In genomic region chr5:100236277-100236676, GRCm38 (mm10) we compare ENCODE assay signal across 28 mouse cellular contexts.
DNase-seq lines count a peak whose midpoint lies in the region; ATAC-seq and TF ChIP-seq lines count a peak whose summit lies in the region.
"Had no signal": no experiment of that assay in that cellular context is flagged by ENCODE, and none has a peak within 500 bp of the region (broad histone marks: within the 10 kb centered on the region; RNA-seq: fewer than 3 reads in every experiment).

No protein-coding gene starts in this region.

- H3K9me3 ChIP-seq in MEL (replicated peaks; ENCODE audit: insufficient read depth, low read length) = no peaks in the 10 kb centered on the region
- H3K9me3 ChIP-seq in forebrain, postnatal 0 days (ENCODE audit: low read length) = no peaks in the 10 kb centered on the region
- H3K9me3 ChIP-seq: embryonic facial prominence, embryonic 13.5 days; embryonic facial prominence, embryonic 15.5 days; forebrain, embryonic 12.5 days had no signal

- TF ChIP-seq CTCF in MEL (IDR thresholded peaks at IDR 0.05 in 2 of 3, conservative IDR thresholded peaks at IDR 0.05 in 1 of 3; ENCODE audit: control insufficient read depth in 1 of 3, insufficient read depth in 1 of 3, low read depth in 2 of 3, low read length in 3 of 3, poor library complexity in 1 of 3, severe bottlenecking in 1 of 3) = no peak
- no peak for TF ChIP-seq CTCF in bone marrow, adult 2 months (IDR thresholded peaks at IDR 0.05; ENCODE audit: control insufficient read depth, insufficient read depth, low read length)
- TF ChIP-seq CTCF in forebrain, postnatal 0 days (IDR thresholded peaks at IDR 0.05; ENCODE audit: low read depth) = no peak

- TF ChIP-seq RAD21 in MEL (IDR thresholded peaks at IDR 0.05; ENCODE audit: low read depth, low read length) = no peak

- no peaks in the 10 kb centered on the region for H3K79me2 ChIP-seq in MEL (ENCODE audit: control insufficient read depth, insufficient read depth, low read length, poor library complexity)

- 24% methylated on average over 17 of the region's 17 CpGs for WGBS in bone marrow, adult 2 months
- WGBS in forebrain, postnatal 0 days = 95% methylated on average over 17 of the region's 17 CpGs

- H3K27ac ChIP-seq in MEL (ENCODE audit: control insufficient read depth, low read depth, low read length) = peak overlapping the region; percentile 83
- peak overlapping the region; percentile 39; the same call in 1 of the 2 replicates for H3K27ac ChIP-seq in bone marrow, adult 2 months (ENCODE audit: control insufficient read depth, insufficient read depth, low read depth, low read length, poor library complexity)
- H3K27ac ChIP-seq in forebrain, postnatal 0 days (ENCODE audit: low read depth, low read length) = no peak overlapping the region
- H3K27ac ChIP-seq: embryonic facial prominence, embryonic 13.5 days; embryonic facial prominence, embryonic 15.5 days; forebrain, embryonic 10.5 days; forebrain, embryonic 12.5 days had no signal

- H3K36me3 ChIP-seq in MEL (ENCODE audit: control insufficient read depth in 1 of 2, insufficient read depth in 2 of 2, low read length in 2 of 2) = peaks cover 0 to 16% of the 10 kb centered on the region in 2 experiments; a peak in 2 of 4 replicates
- H3K36me3 ChIP-seq in forebrain, postnatal 0 days (ENCODE audit: insufficient read depth) = no peaks in the 10 kb centered on the region
- H3K36me3 ChIP-seq: embryonic facial prominence, embryonic 13.5 days; embryonic facial prominence, embryonic 15.5 days; forebrain, embryonic 10.5 days; forebrain, embryonic 12.5 days; G1E had no signal

- no peaks in the 10 kb centered on the region for H3K27me3 ChIP-seq in MEL (ENCODE audit: control insufficient read depth in 1 of 2, insufficient read depth in 2 of 2, low read length in 2 of 2)
- H3K27me3 ChIP-seq in forebrain, postnatal 0 days (ENCODE audit: insufficient read depth, low read length) = no peaks in the 10 kb centered on the region
- H3K27me3 ChIP-seq: CH12.LX; embryonic facial prominence, embryonic 13.5 days; embryonic facial prominence, embryonic 15.5 days; forebrain, embryonic 12.5 days had no signal

- H3K4me2 ChIP-seq in forebrain, postnatal 0 days (ENCODE audit: low read depth) = no peak overlapping the region
- H3K4me2 ChIP-seq: embryonic facial prominence, embryonic 13.5 days; embryonic facial prominence, embryonic 15.5 days; forebrain, embryonic 12.5 days had no signal

- ATAC-seq in forebrain, postnatal 0 days = no peak
- ATAC-seq: activated CD4-positive, CD25-positive, alpha-beta regulatory T cell, adult 4 months; CD4-positive, CD25-positive, alpha-beta regulatory T cell, adult 4 months; forebrain, embryonic 14.5 days; forebrain, embryonic 16.5 days; Patski had no signal

- peak; percentile 64 for DNase-seq in heart, adult 11 months
- DNase-seq in heart, adult 9 months (ENCODE audit: low spot score in 2 of 2) = no peak
- peak; percentile 93 for DNase-seq in MEL (ENCODE audit: low read depth, low spot score)
- no peak for DNase-seq in forebrain, postnatal 0 days
- DNase-seq: adrenal gland, adult 8-10 months; adrenal gland, postnatal 14 days; adrenal gland, postnatal 36 days; B cell, adult 2 months; cerebellum, adult 11 months; cerebellum, adult 18-20 months; cerebellum, adult 8-10 months; cerebellum, adult 9-11 months; cerebellum, postnatal 14 days; cerebellum, postnatal 36 days; embryo, embryonic 11 days had no signal

- peaks cover 8 to 18% of the 10 kb centered on the region in 2 experiments for H3K4me1 ChIP-seq in MEL (ENCODE audit: control insufficient read depth in 1 of 2, insufficient read depth in 2 of 2, low read length in 2 of 2)
- H3K4me1 ChIP-seq in bone marrow, adult 2 months (ENCODE audit: control insufficient read depth, insufficient read depth, low read length) = peaks cover 4% of the 10 kb centered on the region; the same call in 1 of the 2 replicates
- H3K4me1 ChIP-seq in forebrain, postnatal 0 days (ENCODE audit: insufficient read depth) = 0 out of 2 replicates have a peak, but pooled peaks cover 4% of the 10 kb centered on the region
- H3K4me1 ChIP-seq: embryonic facial prominence, embryonic 15.5 days had no signal

- H3K9ac ChIP-seq in MEL (ENCODE audit: control insufficient read depth, low read depth, low read length, poor library complexity, severe bottlenecking) = peak overlapping the region; percentile 58
- no peak overlapping the region for H3K9ac ChIP-seq in forebrain, postnatal 0 days
- H3K9ac ChIP-seq: embryonic facial prominence, embryonic 13.5 days; embryonic facial prominence, embryonic 15.5 days; forebrain, embryonic 12.5 days had no signal

- TF ChIP-seq POLR2A in MEL (IDR thresholded peaks at IDR 0.05; ENCODE audit: control insufficient read depth in 1 of 2, insufficient read depth in 1 of 2, low read depth in 1 of 2, low read length in 2 of 2, poor library complexity in 1 of 2) = no peak
- no peak for TF ChIP-seq POLR2A in bone marrow, adult 2 months (IDR thresholded peaks at IDR 0.05; ENCODE audit: borderline replicate concordance, control insufficient read depth, low read depth, low read length)

- TF ChIP-seq EP300 in MEL (IDR thresholded peaks at IDR 0.05; ENCODE audit: low read depth in 1 of 2, low read length in 2 of 2) = peak; percentile 37 to 63; a peak in 3 of 4 replicates

- H3K4me3 ChIP-seq in MEL (ENCODE audit: control insufficient read depth in 1 of 2, insufficient read depth in 1 of 2, low read depth in 2 of 2, low read length in 2 of 2) = peak overlapping the region; percentile 67 to 87
- H3K4me3 ChIP-seq in bone marrow, adult 2 months (replicated peaks; ENCODE audit: control insufficient read depth, low read depth, low read length) = no peak overlapping the region
- no peak overlapping the region for H3K4me3 ChIP-seq in forebrain, postnatal 0 days (ENCODE audit: low read depth, low read length)
- H3K4me3 ChIP-seq: embryonic facial prominence, embryonic 13.5 days; embryonic facial prominence, embryonic 15.5 days; erythroblast, embryonic 14.5 days; forebrain, embryonic 10.5 days; forebrain, embryonic 12.5 days had no signal

TF ChIP-seq in MEL, 35 proteins besides CTCF, POLR2A, EP300 and RAD21:
- TF ChIP-seq MAX (IDR thresholded peaks at IDR 0.05; ENCODE audit: low read length) (peak; percentile 3; the same call in 1 of the 2 replicates), GATA1 (IDR thresholded peaks at IDR 0.05; ENCODE audit: low read depth, low read length) (peak; percentile 77), MAFK (IDR thresholded peaks at IDR 0.05; ENCODE audit: borderline replicate concordance, low read depth, low read length) (no peak), POLR2AphosphoS5 (IDR thresholded peaks at IDR 0.05; ENCODE audit: borderline replicate concordance, low read depth, low read length) (no peak), RCOR1 (IDR thresholded peaks at IDR 0.05; ENCODE audit: low read depth, low read length) (peak; percentile 83), CHD1 (IDR thresholded peaks at IDR 0.05; ENCODE audit: low read depth, low read length) (0 out of 2 replicates have a peak, but pooled peaks have one; percentile 42), ETS1 (IDR thresholded peaks at IDR 0.05; ENCODE audit: low read depth, low read length) (peak; percentile 93), UBTF (IDR thresholded peaks at IDR 0.05; ENCODE audit: borderline replicate concordance, insufficient read depth, low read depth, low read length) (no peak), TBP (IDR thresholded peaks at IDR 0.05; ENCODE audit: low read depth, low read length) (peak; percentile 52; the same call in 1 of the 2 replicates), TAL1 (IDR thresholded peaks at IDR 0.05; ENCODE audit: low read length) (peak; percentile 38), MYC (IDR thresholded peaks at IDR 0.05; ENCODE audit: low read depth, low read length) (peak; percentile 70; the same call in 1 of the 2 replicates), TCF12 (IDR thresholded peaks at IDR 0.05; ENCODE audit: low read depth, low read length) (no peak), SMC3 (IDR thresholded peaks at IDR 0.05; ENCODE audit: low read depth, low read length) (no peak), SIN3A (IDR thresholded peaks at IDR 0.05; ENCODE audit: low read length) (peak; percentile 57; the same call in 1 of the 2 replicates), POLR2AphosphoS2 (IDR thresholded peaks at IDR 0.05; ENCODE audit: low read length) (no peak), BHLHE40 (IDR thresholded peaks at IDR 0.05; ENCODE audit: borderline replicate concordance, low read depth, low read length) (peak; percentile 57; the same call in 1 of the 2 replicates), MXI1 (IDR thresholded peaks at IDR 0.05; ENCODE audit: low read depth, low read length) (peak; percentile 66), NELFE (IDR thresholded peaks at IDR 0.05; ENCODE audit: low read depth, low read length) (no peak)
TF ChIP-seq in MEL: peak in this region for 11.

Comparison
In these comparisons a context has a peak if more than half of its experiments do, and no peak if none do; other contexts are left out.
1. DNase-seq: peak in heart, adult 11 months (single experiment) and MEL (single experiment); none in heart, adult 9 months (0 of 2) and forebrain, postnatal 0 days (single experiment).
2. H3K4me3 ChIP-seq: peak in MEL (2 of 2); none in bone marrow, adult 2 months (single experiment) and forebrain, postnatal 0 days (single experiment).